Mouse (Mus musculus) C2C12 (cell line): ENCODE data around the gene Tbc1d9.

ENCODE experiments used
- CEBPB ChIP-seq: IDR thresholded peaks from one replicate; pipeline ENCODE4 v1.6.1; 2011; ENCODE audit warnings: low read depth, mild to moderate bottlenecking, control low read depth, moderate library complexity
- CTCF ChIP-seq: IDR thresholded peaks from one replicate; pipeline ENCODE4 v1.5.1; 2011; ENCODE audit not compliant: control insufficient read depth, insufficient read depth, insufficient read length
- MYOD1 ChIP-seq: IDR thresholded peaks from one replicate; pipeline ENCODE4 v1.6.1; 2011; ENCODE audit warnings: low read depth; ENCODE audit not compliant: control insufficient read depth, insufficient read length
- USF1 ChIP-seq: IDR thresholded peaks from one replicate; pipeline ENCODE4 v1.6.1; 2011; ENCODE audit warnings: low read depth, mild to moderate bottlenecking, control low read depth, moderate library complexity

- TF ChIP-seq CTCF (no peak), CEBPB (no peak), USF1 (no peak), MYOD1 (no peak)
Observed at GRCm38 (mm10) chr8:83290176-83290575, 125.0 kb downstream of the Tbc1d9 start, which contains the start of gene Ucp1.
